Mouse (Mus musculus): ENCODE data around the gene Lpp.

Gene Lpp

DNA sequence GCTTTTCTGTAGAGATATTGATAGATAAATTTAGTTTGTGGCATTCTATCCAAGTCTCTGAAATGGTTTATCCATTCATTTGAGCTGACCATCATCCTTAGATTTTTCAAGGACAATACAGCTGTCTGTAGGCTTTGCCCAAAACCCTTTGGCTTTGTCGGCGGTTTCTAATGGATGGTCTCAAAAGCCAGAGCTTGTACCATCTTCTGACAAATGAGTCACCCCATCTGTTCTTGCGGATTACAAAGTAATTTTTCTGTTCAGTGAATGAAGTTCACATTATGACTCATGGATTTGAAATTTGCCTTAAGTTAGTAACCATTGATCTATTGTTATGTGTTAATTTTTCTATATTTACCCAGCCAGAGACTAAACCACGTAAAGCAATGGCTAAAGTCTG, 301.8 kb downstream of the Lpp start:
- no peak for DNase-seq (ENCODE audit: low spot score)

DNA sequence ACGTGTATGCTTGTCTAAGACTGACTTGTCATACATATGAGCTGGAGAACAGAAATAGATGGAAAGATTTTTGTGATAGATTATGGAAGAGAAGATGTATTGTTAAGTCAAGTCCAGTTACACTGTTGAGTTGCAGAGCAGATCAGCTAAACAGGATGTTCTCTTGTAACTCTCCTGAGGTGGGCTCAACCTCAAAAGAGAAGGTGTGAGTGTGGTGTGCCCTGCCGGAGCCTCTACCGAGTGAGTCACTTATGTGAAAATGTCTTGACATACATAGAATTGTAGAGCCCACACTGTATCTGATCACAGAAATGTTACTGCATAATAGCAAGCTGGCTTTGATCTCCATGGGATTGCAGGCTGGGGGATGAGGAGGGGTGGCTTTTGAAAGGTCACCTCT, 310.9 kb downstream of the Lpp start:
- DNase-seq (ENCODE audit: low spot score): no peak

DNA sequence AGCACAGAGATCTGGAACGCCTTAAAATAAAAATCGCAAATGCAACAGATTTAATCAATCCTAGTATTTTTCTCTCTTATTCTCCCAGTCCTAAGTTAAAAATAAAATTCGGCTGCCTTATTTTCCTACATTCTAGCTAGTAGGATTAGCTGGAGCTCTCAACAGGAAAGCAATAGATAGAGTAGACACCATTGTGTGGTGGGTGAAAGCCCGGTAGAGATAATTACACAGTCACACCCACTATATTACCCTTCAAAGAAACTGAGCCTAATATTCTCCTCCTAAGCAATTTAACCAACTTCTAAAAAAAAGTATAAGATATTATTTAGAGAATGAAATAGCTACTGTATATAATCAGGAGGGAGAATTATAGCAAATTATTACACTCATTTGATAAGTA, 330.3 kb downstream of the Lpp start:
- DNase-seq (ENCODE audit: low spot score): no peak

DNA sequence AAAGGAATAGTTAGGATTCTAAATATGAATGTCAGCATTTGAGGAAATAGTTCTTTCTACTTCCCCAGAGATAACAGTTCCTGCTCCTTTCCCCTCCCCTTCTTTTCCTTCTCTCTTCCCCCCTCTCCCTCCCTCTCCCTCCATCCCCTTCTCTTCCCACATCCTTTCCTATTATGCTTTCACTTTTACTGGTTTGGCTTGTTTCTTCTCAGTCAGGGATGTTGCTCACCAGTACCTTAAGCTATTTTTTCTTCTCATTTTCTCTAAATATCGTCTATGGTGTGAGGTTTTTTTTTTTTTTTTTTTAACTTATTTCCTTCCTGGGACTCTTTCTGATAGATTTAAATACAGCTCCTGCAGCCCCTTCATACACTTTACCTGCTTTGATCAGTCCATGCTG, 339.4 kb downstream of the Lpp start:
- no peak for DNase-seq (ENCODE audit: low spot score)

DNA sequence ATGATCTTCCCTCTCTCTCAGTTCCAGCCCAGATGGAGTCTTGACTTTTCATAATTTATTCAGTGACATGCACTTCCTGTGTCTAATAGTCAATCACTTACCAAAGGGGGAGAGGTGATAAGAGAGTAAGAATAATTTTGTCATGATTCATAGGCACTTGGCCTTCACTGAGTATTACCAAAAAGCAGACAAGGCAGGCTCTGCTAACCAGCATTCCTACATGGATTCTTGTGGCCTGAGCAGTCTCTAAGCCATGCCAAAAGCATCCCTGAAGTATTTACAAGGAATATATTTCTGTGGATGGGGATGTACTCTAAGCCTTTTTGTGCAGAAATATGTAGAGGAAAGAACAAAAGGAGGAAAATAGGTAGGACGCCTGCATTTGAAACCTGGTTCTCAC, 340.0 kb downstream of the Lpp start:
- DNase-seq (ENCODE audit: low spot score): no peak

DNA sequence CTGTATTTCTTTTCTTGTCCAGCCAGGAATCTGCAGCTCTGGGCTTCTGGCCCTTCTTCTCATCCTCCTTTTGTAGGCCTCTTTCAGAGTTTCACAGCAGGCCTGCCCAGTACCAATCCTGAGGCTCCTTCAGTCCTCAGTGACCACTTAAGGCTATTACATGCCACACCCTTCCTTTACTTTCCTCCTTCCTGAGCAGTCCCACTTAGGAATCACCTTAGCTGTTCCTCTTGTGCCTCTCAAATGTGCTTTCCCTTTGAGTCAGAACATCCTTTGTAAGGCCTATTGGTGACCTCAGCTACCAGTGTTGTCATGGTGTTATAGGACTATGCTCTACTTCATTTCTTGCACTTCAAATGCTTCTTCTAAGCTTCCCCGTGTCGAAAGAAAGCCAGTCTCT, 342.4 kb downstream of the Lpp start:
- DNase-seq (ENCODE audit: low spot score): no peak

DNA sequence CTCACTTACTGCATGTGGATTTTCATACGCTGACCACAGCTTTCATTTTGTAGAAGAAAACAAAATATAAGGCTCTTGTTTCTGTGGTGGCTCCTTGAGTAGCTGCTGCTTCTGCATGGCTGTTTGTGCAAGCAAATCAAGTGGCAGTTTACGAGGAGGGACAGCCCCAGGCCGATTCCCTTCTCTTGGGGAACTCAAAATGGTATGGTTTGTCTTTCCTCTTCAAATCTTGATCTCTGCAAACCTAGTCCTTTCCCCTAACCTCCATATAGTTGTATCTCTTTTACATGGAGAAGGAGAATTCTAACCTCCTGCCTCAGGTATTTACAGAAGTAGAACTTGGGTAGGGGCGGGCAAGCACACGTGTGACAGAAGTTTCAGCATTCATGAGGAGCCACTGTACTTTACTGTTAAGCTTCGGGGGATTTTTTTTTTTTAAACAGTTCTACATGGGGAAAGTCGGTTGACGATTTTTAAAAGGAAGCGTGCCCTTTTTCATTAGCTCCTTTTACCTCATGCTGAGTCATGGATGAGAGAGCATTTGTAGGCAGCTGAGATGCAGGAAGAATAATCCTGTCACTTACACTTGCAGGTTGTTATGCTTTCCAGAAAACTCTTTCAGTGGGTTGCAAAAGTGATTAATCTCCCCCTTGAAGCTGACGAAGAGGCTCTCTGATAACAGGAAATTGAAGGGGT, 344.2 kb downstream of the Lpp start:
- DNase-seq (ENCODE audit: low spot score): peak; percentile 10

DNA sequence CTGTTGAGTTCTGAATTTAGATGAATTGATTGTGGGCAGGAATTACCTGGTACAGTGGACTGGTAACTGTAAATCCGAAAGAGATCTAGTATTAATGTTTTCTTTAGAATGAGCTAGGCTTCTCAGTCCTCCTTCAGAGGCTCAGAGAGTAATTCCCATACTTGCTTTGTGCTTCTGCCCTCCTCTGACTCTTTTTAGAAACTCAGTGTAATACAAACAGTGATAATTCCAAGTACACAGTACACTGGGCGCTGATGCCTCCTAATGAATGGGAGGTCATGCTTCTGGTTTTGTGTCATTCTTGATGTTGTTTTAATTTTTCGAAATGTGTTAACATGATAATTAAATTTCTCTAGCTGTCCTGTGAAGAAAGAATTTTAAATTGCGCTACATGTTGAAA, 347.4 kb downstream of the Lpp start:
- no peak for DNase-seq (ENCODE audit: low spot score)

DNA sequence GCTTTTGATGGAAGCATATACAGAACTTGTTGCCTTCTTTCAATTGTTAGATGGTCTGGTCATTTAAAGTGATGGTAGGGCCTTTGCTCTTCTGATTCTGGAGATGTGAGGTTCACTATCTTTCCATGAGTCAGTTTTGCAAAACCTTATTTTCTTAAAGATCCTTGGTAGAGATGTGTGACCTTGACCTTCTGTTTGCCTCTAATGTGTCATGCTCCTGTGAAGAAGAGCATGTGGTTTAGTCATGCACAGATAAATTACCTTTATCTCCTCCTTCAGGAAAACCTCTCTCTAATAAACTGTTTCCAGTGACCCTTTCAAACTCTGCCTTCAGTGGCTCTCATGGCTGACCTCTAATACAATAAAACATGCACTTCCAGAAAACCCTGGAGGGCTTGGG, 356.5 kb downstream of the Lpp start:
- no peak for DNase-seq (ENCODE audit: low spot score)

DNA sequence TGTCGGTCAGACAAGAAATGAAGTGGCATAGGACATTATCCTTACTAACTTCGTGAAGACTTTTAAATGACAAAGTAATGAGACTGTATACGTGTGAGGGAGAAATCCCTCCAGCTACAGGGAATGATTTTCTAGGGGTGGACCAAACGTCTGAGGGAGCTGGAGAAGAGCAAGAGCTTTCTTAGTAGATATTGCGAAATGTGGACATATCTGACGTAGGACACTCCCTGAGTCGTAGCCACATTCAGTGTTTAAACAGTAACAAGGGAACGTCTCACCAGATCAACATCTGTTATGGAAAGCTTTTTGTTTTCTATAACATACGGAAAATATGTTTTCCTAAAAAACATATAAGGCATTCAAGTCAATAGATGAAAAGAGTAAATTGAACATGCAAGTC, 362.8 kb downstream of the Lpp start:
- no peak for DNase-seq (ENCODE audit: low spot score)

DNA sequence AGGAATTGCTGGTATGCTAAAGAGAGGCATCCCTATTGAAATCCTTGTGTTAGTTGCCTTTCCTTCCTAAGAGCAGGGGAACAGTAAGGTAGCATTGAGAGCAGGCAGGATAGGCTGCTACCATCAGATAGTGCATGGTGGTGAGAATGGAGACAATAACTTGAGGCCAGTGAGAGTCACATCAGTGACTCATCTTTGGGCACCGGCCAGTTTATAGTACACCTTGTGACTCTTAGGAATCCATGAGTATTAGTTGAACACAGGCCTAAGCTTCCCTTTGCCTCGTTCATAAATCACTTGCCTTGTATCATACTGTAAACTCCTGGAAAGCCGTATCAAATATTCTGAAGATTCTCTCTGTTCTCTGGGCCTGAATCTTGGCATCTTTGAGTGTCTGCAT, 372.7 kb downstream of the Lpp start:
- DNase-seq (ENCODE audit: low spot score): no peak

DNA sequence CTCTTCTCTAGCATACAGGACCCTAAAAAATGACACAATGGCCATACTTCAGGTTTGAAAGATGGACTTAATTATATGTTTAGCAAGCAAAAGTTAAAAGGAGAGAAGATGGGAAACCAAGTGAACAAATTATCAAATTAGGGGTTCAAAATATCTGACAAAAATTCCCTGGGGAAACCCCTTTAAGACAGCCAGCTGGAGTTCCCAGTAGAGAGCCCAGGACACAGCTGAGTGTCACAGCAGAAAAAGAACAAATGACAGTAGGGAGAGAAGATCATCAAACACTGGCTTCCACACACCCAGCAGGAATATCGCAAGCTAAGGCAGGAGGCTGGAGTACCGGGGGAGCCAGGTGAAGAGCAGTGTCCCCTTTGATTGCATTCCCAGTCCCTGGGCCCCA, 373.3 kb downstream of the Lpp start:
- no peak for DNase-seq (ENCODE audit: low spot score)

DNA sequence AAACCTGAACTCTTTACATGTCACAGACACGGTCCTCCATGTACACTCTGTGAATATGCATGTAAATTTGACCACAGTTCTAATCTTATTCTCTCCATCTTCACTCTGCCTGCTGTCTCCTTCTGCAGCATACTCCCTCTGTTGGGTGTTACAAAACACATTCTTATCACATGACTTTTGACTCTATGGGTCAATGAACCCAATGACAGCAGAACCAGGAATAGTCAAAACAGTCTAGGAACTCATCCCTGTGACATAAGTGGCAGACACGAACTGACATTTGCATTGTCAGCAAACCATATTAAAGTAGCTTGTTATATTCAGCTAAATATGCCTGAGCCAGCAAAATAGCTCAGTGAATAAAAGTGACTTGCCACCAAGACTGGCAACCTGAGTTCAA, 383.7 kb downstream of the Lpp start:
- no peak for DNase-seq (ENCODE audit: low spot score)

DNA sequence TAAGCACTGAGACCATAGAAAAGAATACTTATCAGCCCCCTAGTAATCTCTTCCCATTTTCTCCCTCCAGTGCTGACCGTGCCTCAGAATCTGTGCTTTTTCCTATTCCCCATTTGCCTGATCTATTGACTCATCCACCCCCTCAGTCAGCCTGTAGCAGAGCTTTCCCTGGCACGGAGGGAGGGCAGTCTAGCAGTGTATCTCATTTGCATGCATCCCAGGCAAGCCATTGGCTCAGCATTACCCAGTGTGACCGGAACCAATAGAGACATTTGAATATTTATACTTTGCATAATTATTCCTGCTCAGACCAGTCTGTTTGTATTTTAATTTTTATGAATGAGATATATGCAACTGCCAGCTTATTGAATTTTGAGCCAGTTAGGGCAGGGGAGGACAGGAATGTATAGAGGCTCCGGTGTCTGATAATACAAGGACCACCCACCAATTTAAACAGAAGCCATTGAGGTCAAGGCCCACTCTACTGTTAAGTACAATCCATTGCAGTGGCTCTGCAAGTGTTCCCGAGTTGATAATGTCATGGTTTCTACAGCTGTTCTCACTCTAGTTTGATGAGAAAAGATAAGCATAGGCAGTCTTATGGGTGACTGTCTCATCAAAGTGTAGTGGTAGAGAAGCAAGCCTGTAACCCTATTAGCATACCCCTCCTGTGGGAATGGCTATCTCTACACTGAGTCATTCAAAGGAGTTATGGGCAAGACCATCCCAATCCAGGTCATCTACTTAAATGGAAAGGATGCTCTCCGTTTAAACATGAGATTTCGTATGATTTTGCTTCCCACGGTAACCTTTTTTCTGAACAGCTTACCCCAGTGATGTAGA, 385.3 kb downstream of the Lpp start:
- DNase-seq (ENCODE audit: low spot score): no peak

DNA sequence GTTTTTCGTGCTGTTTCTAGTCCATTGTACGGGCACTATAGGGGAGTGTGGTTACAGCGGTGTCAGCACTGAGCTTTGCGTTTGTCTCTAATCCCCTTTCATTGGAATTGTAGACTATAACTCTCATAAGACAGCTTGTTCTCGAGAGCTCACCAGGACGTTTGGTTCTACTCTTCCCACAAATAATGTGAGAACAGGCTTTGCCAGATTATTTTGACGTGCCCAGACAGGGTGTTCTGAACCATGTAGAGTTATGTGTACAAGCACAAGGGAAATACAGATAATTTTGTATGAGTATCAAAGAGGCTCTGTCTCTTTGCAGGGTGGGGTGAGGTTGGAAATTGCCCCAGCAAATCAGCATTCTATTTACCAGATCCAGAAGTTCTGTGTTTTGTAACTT, 387.2 kb downstream of the Lpp start:
- DNase-seq (ENCODE audit: low spot score): no peak

DNA sequence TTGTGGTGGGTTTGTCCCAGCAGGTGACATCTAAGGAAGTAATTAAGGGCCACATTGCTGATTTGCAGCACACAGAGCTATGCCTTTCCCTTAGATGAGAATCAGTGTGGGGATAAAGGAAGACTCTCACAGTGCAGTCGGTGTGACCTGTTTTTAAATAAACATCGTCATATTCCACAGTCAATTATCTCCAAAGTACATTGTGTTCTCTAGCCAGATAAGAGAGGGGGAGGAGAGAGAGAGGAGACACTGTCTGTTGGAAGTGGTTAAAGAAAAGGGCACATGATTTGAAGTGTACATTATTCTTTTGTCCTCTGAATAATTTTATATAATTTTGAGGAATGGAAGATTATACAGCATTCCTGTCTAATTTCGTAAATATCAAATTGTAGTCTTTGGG, 388.6 kb downstream of the Lpp start:
- no peak for DNase-seq (ENCODE audit: low spot score)

DNA sequence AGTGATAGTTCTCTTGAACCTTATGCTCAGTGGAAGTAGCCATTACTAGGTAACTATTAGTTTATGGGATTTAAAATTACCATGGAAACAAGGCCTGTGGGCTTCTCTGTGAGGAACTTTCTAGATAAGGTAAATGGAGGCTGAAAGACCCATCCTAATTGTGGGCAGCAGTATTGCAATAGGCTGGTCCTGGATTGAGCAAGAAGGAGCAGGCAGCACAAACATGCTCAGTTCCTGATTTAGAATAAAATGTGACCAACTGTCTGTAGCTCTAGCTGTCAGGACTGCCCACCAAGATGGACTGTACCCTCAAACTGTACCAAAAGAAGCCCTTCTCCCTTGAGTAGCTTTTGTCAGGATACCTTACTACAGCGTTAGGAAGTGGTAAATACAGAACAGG, 392.3 kb downstream of the Lpp start:
- DNase-seq (ENCODE audit: low spot score): no peak

DNA sequence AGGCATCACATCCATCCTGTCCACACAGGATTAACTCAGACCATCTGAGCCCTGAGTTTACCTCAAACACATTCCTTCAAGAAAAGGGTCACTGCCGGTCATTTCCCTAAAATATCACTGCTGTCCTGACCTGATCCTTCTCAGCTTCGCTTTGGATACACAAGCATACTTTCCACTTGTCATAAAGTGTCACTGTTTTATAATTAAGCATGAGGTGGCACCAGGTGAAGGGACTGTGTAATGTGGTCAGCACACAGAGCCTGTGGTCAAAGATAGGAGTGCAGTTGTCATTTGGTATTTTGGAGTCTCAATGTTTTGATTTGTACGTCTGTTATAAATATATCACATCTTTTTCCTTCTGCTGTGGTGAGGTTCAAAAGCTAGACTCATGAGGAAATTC, 395.7 kb downstream of the Lpp start:
- DNase-seq (ENCODE audit: low spot score): no peak

DNA sequence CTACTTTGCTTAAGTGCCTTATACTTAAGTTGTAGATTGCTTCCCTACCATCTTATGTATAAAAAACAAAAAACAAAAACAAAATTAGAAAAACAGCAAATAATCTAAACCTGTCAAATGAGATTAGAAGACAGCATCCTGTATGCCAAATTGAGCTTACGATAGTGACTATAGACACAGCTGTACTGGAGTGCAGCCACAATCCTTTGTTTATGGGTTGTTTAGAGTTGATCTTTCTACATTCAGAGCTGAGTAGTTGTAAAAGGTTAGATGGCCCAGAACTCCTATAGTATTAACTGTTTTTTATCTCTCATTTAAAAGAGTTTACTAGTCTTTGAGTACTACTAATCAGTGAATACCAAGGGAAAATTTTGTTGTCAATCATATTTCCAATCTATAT, 398.1 kb downstream of the Lpp start:
- no peak for DNase-seq (ENCODE audit: low spot score)

DNA sequence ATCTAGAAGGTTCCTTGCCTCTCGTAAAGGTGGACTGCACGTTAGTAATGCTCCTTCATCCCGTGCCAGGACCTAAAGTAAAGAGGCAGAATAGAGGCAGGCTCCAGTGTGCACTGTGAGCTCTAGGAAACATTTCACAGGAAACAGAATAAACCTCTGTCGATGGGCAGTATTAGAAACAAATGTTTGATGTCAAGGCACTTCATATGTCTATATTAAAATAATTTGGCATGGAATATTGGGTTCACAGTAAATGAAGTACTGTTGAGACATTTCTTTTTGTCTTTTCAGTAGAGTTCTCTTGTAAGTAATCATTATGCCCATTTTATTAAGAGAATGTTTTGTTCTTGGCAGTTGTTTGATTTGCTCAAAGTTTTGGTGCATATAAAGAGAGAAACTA, 398.7 kb downstream of the Lpp start:
- no peak for DNase-seq (ENCODE audit: low spot score)

DNA sequence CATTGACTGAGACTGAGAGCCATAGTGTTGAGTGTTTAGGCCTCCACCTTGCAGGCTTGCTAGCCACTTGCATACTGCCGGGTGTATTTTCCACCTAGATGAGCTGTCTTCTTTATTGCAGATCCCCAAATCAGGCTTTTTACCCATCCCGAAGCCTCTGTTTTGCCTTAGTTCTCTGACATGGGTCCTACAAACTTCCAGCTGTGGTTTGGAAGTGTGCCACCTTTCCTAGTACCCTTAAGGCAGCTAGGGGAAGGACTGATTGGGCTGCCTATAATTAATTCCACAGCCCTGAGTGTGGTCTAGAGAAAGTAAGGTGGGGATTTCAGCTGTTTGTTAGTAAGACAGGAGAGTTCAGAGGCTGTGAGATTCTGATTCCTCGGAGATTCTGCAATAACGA, 399.5 kb downstream of the Lpp start:
- DNase-seq (ENCODE audit: low spot score): no peak

DNA sequence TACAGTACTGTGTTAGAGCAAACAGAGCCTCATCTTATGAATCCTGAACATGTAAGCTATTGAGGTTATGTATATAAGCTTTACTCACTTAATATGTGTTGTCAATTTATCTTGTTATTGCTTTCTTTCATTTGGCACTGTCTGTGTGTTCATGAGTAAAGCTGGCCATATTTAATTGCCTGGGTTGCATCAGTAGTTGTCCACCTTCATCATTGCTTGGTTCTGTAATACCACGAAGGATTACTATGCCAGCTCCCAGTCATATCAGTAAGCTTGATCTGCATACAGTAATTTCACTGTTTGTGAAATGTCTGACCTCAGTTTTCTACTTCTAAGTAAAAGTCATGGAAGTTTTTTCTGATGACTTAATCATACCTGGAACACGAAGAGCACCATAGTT, 401.4 kb downstream of the Lpp start:
- no peak for DNase-seq (ENCODE audit: low spot score)

DNA sequence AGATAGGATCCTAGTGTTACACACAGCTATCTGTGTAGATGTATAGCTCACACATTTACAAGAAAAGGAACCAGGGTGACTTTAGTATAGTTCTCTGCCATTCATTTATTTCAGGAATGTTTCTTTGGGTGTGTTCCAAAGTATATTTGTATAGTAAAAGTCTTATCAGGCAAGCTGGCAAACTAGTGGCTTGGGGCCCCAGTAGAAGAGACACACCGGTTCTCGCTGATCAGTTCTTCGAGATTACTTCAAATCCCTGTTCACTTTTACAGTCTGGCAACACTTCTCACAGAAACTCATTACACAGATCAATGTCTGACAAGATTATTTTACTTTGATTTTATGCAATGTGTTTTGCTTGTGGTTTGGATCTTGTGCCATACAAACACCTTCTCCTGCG, 408.0 kb downstream of the Lpp start:
- DNase-seq (ENCODE audit: low spot score): no peak

DNA sequence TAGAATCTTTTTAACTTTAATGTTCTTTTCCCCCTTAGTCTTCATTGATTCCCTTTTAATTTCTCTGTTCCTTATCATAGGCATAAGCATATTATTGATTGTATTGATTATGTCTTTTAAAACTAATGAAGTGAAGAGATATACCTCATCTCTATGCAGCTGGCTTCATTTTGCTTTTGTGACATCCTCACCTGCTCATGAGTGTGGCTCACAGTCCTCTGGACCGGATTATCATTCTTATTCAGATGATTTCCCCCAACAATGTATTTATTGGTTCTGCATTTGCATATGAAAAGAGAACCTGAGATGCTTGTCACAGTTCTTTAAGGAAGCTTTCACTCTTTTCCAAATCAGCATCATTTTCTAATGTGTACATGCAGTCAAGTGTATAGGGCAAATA, 408.5 kb downstream of the Lpp start:
- peak; percentile 17 for DNase-seq (ENCODE audit: low spot score)

Data from retina, embryonic 14.5 days (tissue).